Mouse (Mus musculus) spleen, embryonic (tissue): ENCODE measurements around the gene Gm10801.
"Not testable (repeated sequence)": the region's sequence is repeated elsewhere in the genome, so short reads cannot be mapped to it uniquely, and the experiment has no call there.

Source experiments
- CTCF ChIA-PET: fragments of 350-600 bp; sonication (Branson Sonifier 250); formaldehyde crosslinking; loops from one replicate; lab custom pipeline; 2022; lab: Charles Lee

The Gm10801 gene

GRCm38 (mm10) chr2:98661937-98662336, at the start of gene Gm10801:
Gene Gm10801, plus strand, starts transcription at chr2:98662237.
- CTCF ChIA-PET = not testable (repeated sequence)

- CTCF ChIA-PET = not testable (repeated sequence)
These were observed 5.2 kb downstream of the Gm10801 start, which contains the start of gene Gm10800 for GRCm38 (mm10) chr2:98667201-98667600. Gene Gm10800, minus strand, starts transcription at chr2:98667301.

DNA sequence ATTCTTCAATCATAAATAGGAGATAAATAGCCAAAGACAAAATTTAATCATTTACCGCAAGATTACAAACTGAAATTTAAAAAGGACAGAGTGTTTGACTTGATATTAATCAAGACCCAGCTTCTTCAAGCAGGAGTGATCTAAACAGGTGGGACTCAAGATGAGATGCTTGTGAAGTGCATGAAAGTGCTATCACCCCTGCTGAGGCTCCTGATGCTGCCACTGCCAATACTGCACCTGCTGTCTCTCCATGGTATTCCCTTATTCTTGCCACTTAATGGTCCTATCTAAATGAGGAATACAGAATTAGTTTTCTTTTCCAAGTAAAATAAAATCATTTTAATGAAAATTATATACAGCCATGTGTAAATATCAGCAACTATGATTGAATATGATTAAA, 35.5 kb downstream of the Gm10801 start:
- CTCF ChIA-PET = no interaction called here
